Mouse (Mus musculus) retina, adult 2 months (tissue): ENCODE measurements around the gene St6galnac4.

Experiments
- DNase-seq: peaks from one replicate; pipeline ENCODE4 v3.0.0-alpha.2; 2012; ENCODE audit warnings: low read depth, low spot score

St6galnac4 gene

GRCm38 (mm10) chr2:32627266-32628043 lies 40.6 kb downstream of the St6galnac4 start:
- no peak for DNase-seq

GRCm38 (mm10) chr2:32628044-32628550 lies 41.2 kb downstream of the St6galnac4 start:
- DNase-seq, result no peak

- DNase-seq, result no peak
These were observed 41.8 kb downstream of the St6galnac4 start for GRCm38 (mm10) chr2:32628729-32629128.

- no peak for DNase-seq
These were observed 42.5 kb downstream of the St6galnac4 start for GRCm38 (mm10) chr2:32629276-32629976.

- DNase-seq, result no peak
These were observed 43.1 kb downstream of the St6galnac4 start for GRCm38 (mm10) chr2:32630036-32630435.

GRCm38 (mm10) chr2:32631046-32631445 lies 44.2 kb downstream of the St6galnac4 start:
- DNase-seq, result no peak

GRCm38 (mm10) chr2:32631737-32632394 lies 45.0 kb downstream of the St6galnac4 start:
- peak; percentile 51 for DNase-seq

GRCm38 (mm10) chr2:32633660-32634059 lies 46.8 kb downstream of the St6galnac4 start:
- no peak for DNase-seq

GRCm38 (mm10) chr2:32634277-32635105 lies 47.6 kb downstream of the St6galnac4 start:
- no peak for DNase-seq

- no peak for DNase-seq
These were observed 49.7 kb downstream of the St6galnac4 start for GRCm38 (mm10) chr2:32636617-32637016.

- DNase-seq, result no peak
These were observed 50.9 kb downstream of the St6galnac4 start for GRCm38 (mm10) chr2:32637778-32638281.

- DNase-seq, result no peak
These were observed 52.7 kb downstream of the St6galnac4 start for GRCm38 (mm10) chr2:32639632-32640031.

GRCm38 (mm10) chr2:32640550-32641051 lies 53.7 kb downstream of the St6galnac4 start:
- no peak for DNase-seq

GRCm38 (mm10) chr2:32641810-32642209 lies 54.9 kb downstream of the St6galnac4 start:
- DNase-seq, result no peak

- DNase-seq, result no peak
These were observed 55.9 kb downstream of the St6galnac4 start for GRCm38 (mm10) chr2:32642813-32643212.

- no peak for DNase-seq
These were observed 57.2 kb downstream of the St6galnac4 start for GRCm38 (mm10) chr2:32644083-32644482.

- DNase-seq, result no peak
These were observed 58.0 kb downstream of the St6galnac4 start for GRCm38 (mm10) chr2:32644799-32645475.

- DNase-seq, result no peak
These were observed 58.8 kb downstream of the St6galnac4 start for GRCm38 (mm10) chr2:32645647-32646046.

- no peak for DNase-seq
These were observed 59.6 kb downstream of the St6galnac4 start, which contains the start of gene Eng for GRCm38 (mm10) chr2:32646379-32647056. Gene Eng, plus strand, starts transcription at chr2:32646595.

- DNase-seq, result no peak
These were observed 60.5 kb downstream of the St6galnac4 start for GRCm38 (mm10) chr2:32647366-32647765.
